Mouse (Mus musculus) yolk sac, embryonic 10.5 days (tissue): ENCODE results near the gene Atox1.
"Not testable (repeated sequence)": the region's sequence is repeated elsewhere in the genome, so short reads cannot be mapped to it uniquely, and the experiment has no call there.

ENCODE experiments used
- DNase-seq: peaks from one replicate; pipeline ENCODE4 v3.0.0-alpha.2; 2017; ENCODE audit warnings: low spot score

The Atox1 gene

GRCm38 (mm10) chr11:55450311-55450710 is 10.7 kb downstream of the Atox1 start:
- DNase-seq, result no peak

- no peak for DNase-seq
Measured at GRCm38 (mm10) chr11:55449531-55449930, 11.5 kb downstream of the Atox1 start.

- DNase-seq, result peak; percentile 80
Measured at GRCm38 (mm10) chr11:55446579-55446978, 14.5 kb downstream of the Atox1 start.

GRCm38 (mm10) chr11:55444772-55445171 is 16.3 kb downstream of the Atox1 start:
- DNase-seq, result peak; percentile 65

DNA sequence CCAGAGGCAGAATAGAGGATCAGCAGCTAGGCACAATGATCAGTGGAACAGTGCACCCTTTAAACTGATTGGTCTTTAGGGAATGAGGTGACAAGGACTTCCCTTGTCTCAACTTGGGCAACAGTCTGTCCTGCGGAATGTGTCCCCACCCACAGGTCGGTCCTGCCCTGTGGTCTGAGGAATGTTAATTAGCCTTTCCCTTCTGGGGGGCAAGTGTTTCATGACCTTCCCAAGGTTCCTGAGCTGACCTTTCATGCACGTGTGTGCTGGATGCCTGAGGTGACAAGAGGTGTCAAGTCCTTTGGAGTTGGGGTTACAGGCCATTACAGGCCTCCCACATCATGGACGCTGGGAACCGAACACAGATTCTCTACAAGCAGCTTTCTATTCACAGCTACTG is 21.3 kb downstream of the Atox1 start:
- no peak for DNase-seq

GRCm38 (mm10) chr11:55438031-55438430 is 23.0 kb downstream of the Atox1 start:
- DNase-seq, result no peak

GRCm38 (mm10) chr11:55436089-55436488 is 24.9 kb downstream of the Atox1 start:
- no peak for DNase-seq

- peak; percentile 54 for DNase-seq
Measured at GRCm38 (mm10) chr11:55432981-55433380, 28.1 kb downstream of the Atox1 start.

DNA sequence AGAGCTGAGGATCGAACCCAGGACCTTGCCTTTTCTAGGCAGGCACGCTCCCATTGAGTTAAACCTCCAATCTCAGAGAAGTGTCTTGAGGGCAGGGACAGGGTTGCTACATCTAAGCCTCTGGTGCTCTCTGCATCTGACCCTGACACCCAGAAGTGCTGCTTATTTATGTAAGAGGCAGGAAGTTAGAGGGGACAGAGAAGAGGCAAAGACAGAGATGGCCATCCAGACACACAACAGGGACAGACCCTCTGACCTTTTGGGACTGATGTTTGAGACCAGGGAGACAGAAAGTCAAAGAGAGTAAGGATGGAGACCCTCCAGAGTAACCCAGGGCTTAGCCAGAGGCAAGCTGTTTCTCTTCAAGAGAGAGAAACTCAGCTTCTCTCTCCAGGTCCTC is 31.1 kb downstream of the Atox1 start:
- DNase-seq, result no peak

GRCm38 (mm10) chr11:55428186-55429012 is 32.6 kb downstream of the Atox1 start:
- DNase-seq, result peak; percentile 96

GRCm38 (mm10) chr11:55424746-55425360 is 36.2 kb downstream of the Atox1 start:
- no peak for DNase-seq

DNA sequence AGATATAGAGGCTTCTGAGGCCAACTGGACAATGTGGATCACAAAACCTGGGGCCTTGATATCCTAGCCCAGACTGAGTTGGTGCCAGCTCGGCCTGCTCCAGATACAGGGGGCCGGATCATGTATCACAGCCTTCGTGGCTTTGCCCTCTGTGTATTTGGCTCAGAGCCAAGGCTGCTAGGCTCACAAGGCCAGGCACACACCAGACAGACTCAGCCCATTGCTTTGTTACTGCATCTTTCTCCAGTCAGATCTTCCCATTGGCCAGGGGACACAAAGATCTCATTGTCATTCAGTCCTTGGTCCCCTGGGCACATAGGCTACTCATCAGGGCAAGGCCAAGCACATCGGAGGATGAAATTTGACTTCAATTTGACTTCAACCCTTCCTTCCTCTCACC is 37.3 kb downstream of the Atox1 start:
- no peak for DNase-seq

GRCm38 (mm10) chr11:55422978-55423377 is 38.1 kb downstream of the Atox1 start, which contains the start of gene Sparc:
TSS of gene Sparc (minus strand) at chr11:55423183.
- no peak for DNase-seq

- peak; percentile 89 for DNase-seq
Measured at GRCm38 (mm10) chr11:55419678-55420307, 41.2 kb downstream of the Atox1 start.

DNA sequence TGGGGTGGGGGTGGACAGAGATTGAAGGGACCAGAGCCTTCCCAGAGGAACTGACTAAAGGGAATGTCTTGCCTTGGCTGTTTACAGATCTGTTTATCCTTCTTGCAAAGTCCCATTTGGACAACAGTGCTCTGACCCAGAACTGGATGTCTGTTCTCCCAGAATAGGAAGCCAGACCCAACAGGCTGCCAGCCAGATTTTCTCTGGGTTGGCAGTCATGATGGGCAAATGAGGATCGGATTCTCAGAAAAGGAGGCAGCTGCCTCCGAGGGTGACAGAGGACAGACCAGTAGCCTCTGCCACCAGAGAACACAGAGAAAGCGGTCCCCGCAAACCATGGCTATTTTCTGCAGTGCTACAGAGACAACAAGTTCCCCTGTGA is 41.8 kb downstream of the Atox1 start:
- DNase-seq, result no peak

DNA sequence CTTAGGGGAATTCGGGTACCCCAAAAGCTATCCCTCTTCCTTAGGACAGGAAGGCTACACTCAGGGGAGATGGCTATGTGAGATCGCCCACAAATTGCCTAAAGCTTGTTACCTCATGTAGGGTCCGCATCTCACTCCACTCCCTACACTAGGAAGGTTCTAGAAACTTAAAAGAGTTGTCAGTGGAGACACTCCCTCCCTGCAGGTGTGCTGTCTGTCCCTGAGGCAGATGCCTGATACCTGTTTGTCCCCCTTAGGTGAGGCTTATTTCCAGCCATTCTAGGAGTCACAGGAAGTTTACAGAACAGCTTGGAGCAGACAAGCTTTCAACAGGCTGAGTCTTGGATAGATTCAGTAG is 42.4 kb downstream of the Atox1 start:
- DNase-seq, result peak; percentile 28

GRCm38 (mm10) chr11:55417898-55418703 is 42.9 kb downstream of the Atox1 start:
- DNase-seq, result peak; percentile 92

GRCm38 (mm10) chr11:55416609-55417265 is 44.3 kb downstream of the Atox1 start:
- no peak for DNase-seq

DNA sequence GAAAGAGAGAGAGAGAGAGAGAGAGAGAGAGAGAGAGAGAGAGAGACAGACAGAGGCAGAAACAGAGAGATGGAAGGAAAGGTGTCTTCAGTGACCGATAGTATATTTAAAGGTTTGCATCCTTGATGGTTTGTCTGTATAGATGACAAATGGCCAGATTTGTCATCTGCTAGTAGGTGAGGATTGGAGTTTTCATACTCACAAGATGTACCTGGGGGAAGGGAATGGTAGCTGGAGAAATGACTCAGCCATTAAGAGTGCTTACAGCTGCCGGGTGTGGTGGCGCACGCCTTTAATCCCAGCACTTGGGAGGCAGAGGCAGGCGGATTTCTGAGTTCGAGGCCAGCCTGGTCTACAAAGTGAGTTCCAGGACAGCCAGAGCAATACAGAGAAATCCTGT is 45.3 kb downstream of the Atox1 start:
- DNase-seq, result not testable (repeated sequence)

DNA sequence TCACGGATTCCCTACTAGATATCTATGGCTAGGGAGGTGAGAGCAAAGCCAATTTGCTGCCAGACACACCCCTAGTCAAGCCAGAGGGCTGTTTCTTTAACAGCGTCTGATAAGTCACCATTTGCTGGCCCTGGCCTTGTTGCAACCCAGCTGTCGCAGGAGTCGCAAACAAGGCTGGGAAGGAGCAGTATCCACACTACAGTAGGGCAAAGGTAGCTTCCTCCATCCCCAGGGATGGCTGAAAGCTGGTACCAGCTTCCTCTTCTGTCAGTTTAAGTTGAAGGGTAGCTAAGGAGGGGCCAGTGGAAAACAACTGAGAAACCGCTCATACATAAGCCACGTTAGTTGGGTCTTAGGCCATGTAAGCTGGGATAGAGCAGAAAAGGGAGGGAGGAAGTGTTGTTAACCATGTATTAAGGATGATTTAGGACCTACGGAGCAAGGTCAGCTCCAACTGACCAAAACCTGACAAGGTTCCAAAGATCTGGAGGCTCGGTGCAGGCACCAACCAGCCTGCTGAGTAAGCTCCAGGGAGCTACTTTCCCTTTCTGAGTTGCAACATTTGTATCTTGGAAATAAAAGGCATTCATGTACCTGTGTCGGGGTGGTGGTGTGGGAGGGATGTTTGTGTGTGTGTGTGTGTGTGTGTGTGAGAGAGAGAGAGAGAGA is 45.9 kb downstream of the Atox1 start:
- DNase-seq, result peak; percentile 55

GRCm38 (mm10) chr11:55414314-55414713 is 46.7 kb downstream of the Atox1 start:
- peak; percentile 53 for DNase-seq
